Mouse (Mus musculus) lung, postnatal 0 days (tissue): ENCODE data around the gene 2700081O15Rik.
"Not testable (repeated sequence)": the region's sequence is repeated elsewhere in the genome, so short reads cannot be mapped to it uniquely, and the experiment has no call there.

Experiments
- CTCF ChIP-seq: IDR thresholded peaks from 2 replicates; pipeline ENCODE4 v1.5.1; 2016; ENCODE audit warnings: antibody characterized with exemption, mild to moderate bottlenecking
- EP300 ChIP-seq: IDR thresholded peaks from 2 replicates; pipeline ENCODE4 v1.6.1; 2016; ENCODE audit warnings: antibody characterized with exemption, mild to moderate bottlenecking, control low read depth

DNA sequence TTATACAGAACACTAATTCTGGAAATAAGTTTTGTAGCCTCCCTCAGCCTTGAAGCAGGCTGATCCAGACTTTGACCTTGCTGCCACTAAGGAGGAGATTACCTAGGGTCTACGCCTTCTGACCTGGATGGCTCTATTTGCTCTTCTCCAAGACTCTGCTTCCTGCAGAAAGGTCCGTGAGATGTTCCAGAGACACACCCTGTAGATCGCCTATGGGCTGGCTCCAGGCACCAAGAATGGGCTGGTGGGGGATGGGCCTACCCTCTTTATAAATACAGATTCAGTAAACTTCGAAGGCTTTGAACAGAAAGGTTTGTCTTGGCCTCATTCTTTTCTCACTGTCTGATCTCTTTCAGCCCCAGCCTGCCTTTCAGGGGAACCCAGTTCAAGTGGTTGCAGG is 48.0 kb upstream of the 2700081O15Rik start:
- TF ChIP-seq CTCF, EP300: not testable (repeated sequence)
